Mouse (Mus musculus) kidney, postnatal 0 days (tissue): ENCODE measurements around the gene Gm3336. TPM values are rescaled to one million over a fixed set of nuclear protein-coding genes. Genes with fewer than 3 reads are reported as not detected.

Source experiments
- ATAC-seq: fragments of 200-750 bp; cut with Nextera tagmentation; replicated peaks from 2 replicates; pipeline ENCODE4 v1.8.0; 2017; ENCODE audit warnings: low read depth, moderate number of reproducible peaks, moderate TSS enrichment, moderate library complexity; ENCODE audit not compliant: low FRiP score
- DNase-seq: peaks from one replicate; pipeline ENCODE4 v3.0.0-alpha.2; 2016; ENCODE audit warnings: low spot score
- H3K27ac ChIP-seq: fragments of 300-500 bp; sonication (generic); 2 replicates; pipeline ENCODE4 v1.5.1; 2014; ENCODE audit warnings: mild to moderate bottlenecking
- H3K27me3 ChIP-seq: fragments of 300-500 bp; sonication (generic); 2 replicates; pipeline ENCODE4 v1.6.1; 2014; ENCODE audit warnings: low read length, mixed read lengths; ENCODE audit not compliant: insufficient read depth
- H3K36me3 ChIP-seq: fragments of 300-500 bp; sonication (generic); 2 replicates; pipeline ENCODE4 v1.6.1; 2014; ENCODE audit warnings: low read length, mixed read lengths; ENCODE audit not compliant: insufficient read depth
- H3K4me1 ChIP-seq: fragments of 300-500 bp; sonication (generic); replicated peaks from 2 replicates; pipeline ENCODE4 v1.6.1; 2014; ENCODE audit warnings: antibody characterized with exemption, low read length, mixed read lengths; ENCODE audit not compliant: insufficient read depth
- H3K4me2 ChIP-seq: fragments of 300-500 bp; sonication (generic); 2 replicates; pipeline ENCODE4 v1.6.1; 2014; ENCODE audit warnings: mild to moderate bottlenecking, low read length, moderate library complexity, mixed read lengths
- H3K4me3 ChIP-seq: fragments of 300-500 bp; sonication (generic); replicated peaks from 2 replicates; pipeline ENCODE4 v1.5.1; 2014; ENCODE audit warnings: low read depth, low read length
- H3K9ac ChIP-seq: fragments of 300-500 bp; sonication (generic); 2 replicates; pipeline ENCODE4 v1.6.1; 2014; ENCODE audit warnings: low read depth, low read length
- H3K9me3 ChIP-seq: fragments of 300-500 bp; sonication (generic); replicated peaks from 2 replicates; pipeline ENCODE4 v1.6.1; 2016; ENCODE audit warnings: low read length, inconsistent platforms, mixed read lengths
- CTCF ChIP-seq: IDR thresholded peaks from 2 replicates; pipeline ENCODE4 v1.5.1; 2016; ENCODE audit warnings: antibody characterized with exemption, low read depth, mild to moderate bottlenecking, moderate library complexity
- WGBS: fragments of 180-500 bp; shearing (Covaris S2); extraction: QIAGEN DNeasy Blood & Tissue Kit; methylation state at CpG from one replicate; pipeline ENCODE4 v1.1.7; 2014; 5-methylcytosine and 5-hydroxymethylcytosine counted together
- polyA plus RNA-seq: library from polyadenylated mRNA; unstranded; fragments of >200 nt; fragmentation: Nextera tagmentation; extraction: Ambion mirVana; gene quantifications from 2 replicates; pipeline ENCODE4 v1.2.1, GENCODE M21; 2015

Gm3336 gene
- polyA plus RNA-seq, 1 experiment from 2014 or later: 0.74 TPM

GRCm38 (mm10) chr8:70742981-70743655 is 24.8 kb downstream of the Gm3336 start:
- Histone ChIP-seq H3K4me1 (0 out of 2 replicates have a peak, but pooled peaks cover 20% of the 10 kb centered on the region), H3K9ac (no peak overlapping the region), H3K27me3 (0 out of 2 replicates have a peak, but pooled peaks cover 6% of the 10 kb centered on the region), H3K4me2 (peak overlapping the region; percentile 42), H3K36me3 (no peaks in the 10 kb centered on the region), H3K4me3 (no peak overlapping the region), H3K27ac (peak overlapping the region; percentile 31; the same call in 1 of the 2 replicates), H3K9me3 (no peaks in the 10 kb centered on the region)
- no peak for ATAC-seq
- no peak for DNase-seq
- no peak for TF ChIP-seq CTCF
- WGBS: 10% methylated on average over 37 of the region's 38 CpGs

GRCm38 (mm10) chr8:70743656-70744590 is 25.6 kb downstream of the Gm3336 start:
- Histone ChIP-seq H3K9me3 (no peaks in the 10 kb centered on the region), H3K9ac (no peak overlapping the region), H3K27ac (0 out of 2 replicates have a peak overlapping the region, but pooled peaks have one; percentile 28), H3K4me1 (0 out of 2 replicates have a peak, but pooled peaks cover 20% of the 10 kb centered on the region), H3K36me3 (no peaks in the 10 kb centered on the region), H3K4me2 (peak overlapping the region; percentile 42), H3K4me3 (peak overlapping the region; percentile 16), H3K27me3 (0 out of 2 replicates have a peak, but pooled peaks cover 6% of the 10 kb centered on the region)
- ATAC-seq (peak; percentile 14; the same call in 1 of the 2 replicates), DNase-seq (peak; percentile 48)
- no peak for TF ChIP-seq CTCF
- WGBS: 5% methylated on average over 48 of the region's 48 CpGs

- no peak for ATAC-seq
- Histone ChIP-seq H3K4me1 (0 out of 2 replicates have a peak, but pooled peaks cover 20% of the 10 kb centered on the region), H3K9ac (no peak overlapping the region), H3K27me3 (0 out of 2 replicates have a peak, but pooled peaks cover 6% of the 10 kb centered on the region), H3K27ac (no peak overlapping the region), H3K36me3 (no peaks in the 10 kb centered on the region), H3K9me3 (no peaks in the 10 kb centered on the region), H3K4me2 (peak overlapping the region; percentile 42; the same call in 1 of the 2 replicates), H3K4me3 (no peak overlapping the region)
- DNase-seq: no peak
- no peak for TF ChIP-seq CTCF
- 53% methylated on average over 11 of the region's 11 CpGs for WGBS
Measured at GRCm38 (mm10) chr8:70744806-70745205, 26.5 kb downstream of the Gm3336 start.

GRCm38 (mm10) chr8:70745691-70746220 is 27.4 kb downstream of the Gm3336 start:
- H3K27me3 ChIP-seq: 0 out of 2 replicates have a peak, but pooled peaks cover 6% of the 10 kb centered on the region
- TF ChIP-seq CTCF: no peak
- DNase-seq: no peak
- H3K4me3 ChIP-seq: no peak overlapping the region
- no peaks in the 10 kb centered on the region for H3K9me3 ChIP-seq
- H3K4me1 ChIP-seq: 0 out of 2 replicates have a peak, but pooled peaks cover 20% of the 10 kb centered on the region
- no peak overlapping the region for H3K9ac ChIP-seq
- H3K36me3 ChIP-seq: no peaks in the 10 kb centered on the region
- WGBS: 58% methylated on average over 19 of the region's 19 CpGs
- no peak overlapping the region for H3K27ac ChIP-seq
- H3K4me2 ChIP-seq: no peak overlapping the region
- ATAC-seq: 0 out of 2 replicates have a peak, but pooled peaks have one; percentile 12

GRCm38 (mm10) chr8:70746676-70747075 is 28.3 kb downstream of the Gm3336 start:
- no peak for TF ChIP-seq CTCF
- H3K4me1 ChIP-seq: 0 out of 2 replicates have a peak, but pooled peaks cover 20% of the 10 kb centered on the region
- H3K9me3 ChIP-seq: no peaks in the 10 kb centered on the region
- no peak overlapping the region for H3K4me2 ChIP-seq
- 0 out of 2 replicates have a peak, but pooled peaks cover 6% of the 10 kb centered on the region for H3K27me3 ChIP-seq
- DNase-seq: no peak
- no peak for ATAC-seq
- H3K27ac ChIP-seq: no peak overlapping the region
- no peaks in the 10 kb centered on the region for H3K36me3 ChIP-seq
- 51% methylated on average over 9 of the region's 9 CpGs for WGBS
- H3K4me3 ChIP-seq: no peak overlapping the region
- H3K9ac ChIP-seq: no peak overlapping the region
